Mouse (Mus musculus) hindbrain, embryonic 11.5 days (tissue): ENCODE results near the gene Tspear. TPM values are rescaled to one million over a fixed set of nuclear protein-coding genes. Genes with fewer than 3 reads are reported as not detected.

Source experiments
- ATAC-seq: fragments of 200-750 bp; cut with Nextera tagmentation; 2 replicates; pipeline ENCODE4 v1.8.0; 2017; ENCODE audit warnings: mild to moderate bottlenecking, moderate TSS enrichment, moderate library complexity; ENCODE audit not compliant: low FRiP score
- DNase-seq: peaks from one replicate; pipeline ENCODE4 v3.0.0-alpha.2; 2015; ENCODE audit warnings: low spot score
- H3K27ac ChIP-seq: fragments of 300-500 bp; sonication (generic); 2 replicates; pipeline ENCODE4 v1.5.1; 2014; ENCODE audit warnings: mild to moderate bottlenecking, low read depth, low read length
- H3K27me3 ChIP-seq: fragments of 300-500 bp; sonication (generic); 2 replicates; pipeline ENCODE4 v1.6.1; 2014; ENCODE audit warnings: mild to moderate bottlenecking, low read length, moderate library complexity, mixed read lengths; ENCODE audit not compliant: control insufficient read depth, insufficient read depth
- H3K36me3 ChIP-seq: fragments of 300-500 bp; sonication (generic); 2 replicates; pipeline ENCODE4 v1.6.1; 2014; ENCODE audit warnings: mild to moderate bottlenecking, low read length, moderate library complexity, mixed read lengths; ENCODE audit not compliant: control insufficient read depth, insufficient read depth
- H3K4me1 ChIP-seq: fragments of 300-500 bp; sonication (generic); replicated peaks from 2 replicates; pipeline ENCODE4 v1.6.1; 2014; ENCODE audit warnings: low read length, mixed read lengths; ENCODE audit not compliant: control insufficient read depth, insufficient read depth
- H3K4me2 ChIP-seq: fragments of 300-500 bp; sonication (generic); replicated peaks from 2 replicates; pipeline ENCODE4 v1.6.1; 2014; ENCODE audit warnings: mild to moderate bottlenecking, low read depth, low read length
- H3K4me3 ChIP-seq: fragments of 300-500 bp; sonication (generic); 2 replicates; pipeline ENCODE4 v1.5.1; 2014; ENCODE audit warnings: low read depth, low read length
- H3K9ac ChIP-seq: fragments of 300-500 bp; sonication (generic); 2 replicates; pipeline ENCODE4 v1.6.1; 2014; ENCODE audit warnings: low read depth, low read length
- H3K9me3 ChIP-seq: fragments of 300-500 bp; sonication (generic); 2 replicates; pipeline ENCODE4 v1.6.1; 2016; ENCODE audit warnings: low read length; ENCODE audit not compliant: control insufficient read depth
- WGBS: fragments of 180-500 bp; shearing (Covaris S2); extraction: QIAGEN DNeasy Blood & Tissue Kit; methylation state at CpG from one replicate; pipeline ENCODE4 v1.1.7; 2014; 5-methylcytosine and 5-hydroxymethylcytosine counted together
- polyA plus RNA-seq: library from polyadenylated mRNA; unstranded; fragments of >200 nt; fragmentation: Nextera tagmentation; extraction: Ambion mirVana; gene quantifications from 2 replicates; pipeline ENCODE4 v1.2.1, GENCODE M21; 2014

Gene Tspear
- polyA plus RNA-seq, 1 experiment from 2014 or later = 0.56 TPM

DNA sequence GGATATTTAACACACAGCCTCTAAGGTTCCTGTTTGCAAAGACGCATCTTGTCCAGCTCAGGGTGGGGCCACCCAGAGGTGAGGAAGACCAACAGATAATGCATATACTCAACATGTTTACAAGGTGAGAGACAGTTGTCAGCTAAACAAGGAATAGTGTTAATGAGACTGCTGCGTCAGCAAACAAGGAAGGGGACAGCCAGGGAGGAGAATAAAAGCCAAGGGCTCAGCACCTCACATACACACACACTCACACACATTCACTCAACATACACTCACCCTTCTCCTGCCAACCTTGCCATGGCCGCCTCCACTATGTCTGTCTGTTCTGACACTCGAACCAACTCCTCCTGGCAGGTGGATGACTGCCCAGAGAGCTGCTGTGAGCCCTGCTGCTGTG, 128.0 kb downstream of the Tspear start, which contains the start of gene Gm2696:
Gene Gm2696, plus strand, starts transcription at position 301 of the 400 bp plus-strand sequence.
- WGBS = 37% methylated on average over 4 of the region's 4 CpGs
- H3K4me2 ChIP-seq = no peak within 1 kb of the TSS
- H3K4me1 ChIP-seq = no peaks in the 10 kb centered on the region
- H3K36me3 ChIP-seq = no peaks in the 10 kb centered on the region
- no peak within 1 kb of the TSS for H3K27ac ChIP-seq
- H3K9ac ChIP-seq = no peak within 1 kb of the TSS
- no peak for ATAC-seq
- no peaks in the 10 kb centered on the region for H3K9me3 ChIP-seq
- H3K27me3 ChIP-seq = no peaks in the 10 kb centered on the region
- no peak within 1 kb of the TSS for H3K4me3 ChIP-seq
- no peak for DNase-seq

DNA sequence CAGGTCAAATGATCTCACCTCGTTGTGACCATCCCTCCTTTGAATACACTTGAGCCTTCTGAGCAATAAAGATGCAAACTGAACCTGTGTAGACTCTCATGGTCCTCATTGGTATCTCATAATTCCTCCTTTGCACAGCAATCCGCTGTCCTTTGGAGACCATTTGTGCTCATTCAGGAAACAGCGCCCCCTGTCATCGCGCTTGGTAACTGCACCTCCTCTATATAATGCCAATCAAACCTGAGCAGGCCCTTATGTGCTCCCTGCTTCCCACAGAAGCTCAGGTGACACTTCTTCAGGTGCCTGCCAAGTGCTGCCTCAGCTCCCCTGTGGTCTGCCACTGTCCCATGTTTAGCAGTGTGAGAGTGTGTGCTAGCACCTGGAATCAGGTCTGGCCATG, 129.1 kb downstream of the Tspear start:
- no peak overlapping the region for H3K4me3 ChIP-seq
- H3K9me3 ChIP-seq = no peaks in the 10 kb centered on the region
- no peak for ATAC-seq
- H3K9ac ChIP-seq = no peak overlapping the region
- peak; percentile 58 for DNase-seq
- no peaks in the 10 kb centered on the region for H3K36me3 ChIP-seq
- WGBS = 26% methylated on average over 5 of the region's 5 CpGs
- H3K4me1 ChIP-seq = no peaks in the 10 kb centered on the region
- no peak overlapping the region for H3K4me2 ChIP-seq
- no peak overlapping the region for H3K27ac ChIP-seq
- no peaks in the 10 kb centered on the region for H3K27me3 ChIP-seq

DNA sequence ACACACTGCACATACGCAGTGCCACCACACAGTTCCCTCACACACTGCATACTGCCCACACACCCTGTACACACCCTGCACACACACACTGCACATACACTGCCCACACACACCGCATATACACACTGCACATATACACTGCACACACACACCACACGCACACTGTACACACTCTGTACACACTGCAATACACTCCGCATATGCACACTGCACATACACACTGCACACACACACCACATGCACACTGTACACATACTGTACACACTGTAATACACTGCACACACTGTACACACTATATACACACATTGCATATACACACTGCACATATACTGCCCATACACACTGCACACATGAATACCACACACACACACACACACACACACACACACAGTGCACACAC, 132.2 kb downstream of the Tspear start:
- no peaks in the 10 kb centered on the region for H3K27me3 ChIP-seq
- H3K4me2 ChIP-seq = no peak overlapping the region

DNA sequence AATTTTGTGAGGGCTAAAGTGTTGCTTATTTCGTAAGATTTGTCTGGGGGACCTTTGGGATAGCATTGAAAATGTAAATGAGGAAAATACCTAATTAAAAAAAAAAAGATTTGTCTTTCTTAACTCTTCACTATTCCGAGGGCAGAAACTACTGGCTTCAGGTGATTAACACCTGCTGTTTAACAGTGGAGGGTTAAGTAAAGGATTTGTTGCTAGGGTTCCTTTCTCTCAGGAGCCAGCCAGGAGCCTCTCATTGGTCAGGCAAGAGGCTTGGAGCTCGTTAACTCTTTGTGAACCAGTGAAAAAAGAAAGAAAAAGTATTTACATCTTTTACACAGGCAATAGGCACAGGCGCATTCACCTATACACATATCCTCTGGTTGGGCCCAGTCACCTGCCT, 132.8 kb downstream of the Tspear start:
- no peak overlapping the region for H3K4me3 ChIP-seq
- no peak overlapping the region for H3K9ac ChIP-seq
- no peak overlapping the region for H3K27ac ChIP-seq
- ATAC-seq = no peak
- H3K4me1 ChIP-seq = no peaks in the 10 kb centered on the region
- no peak for DNase-seq
- H3K27me3 ChIP-seq = no peaks in the 10 kb centered on the region
- no peaks in the 10 kb centered on the region for H3K9me3 ChIP-seq
- no peaks in the 10 kb centered on the region for H3K36me3 ChIP-seq
- WGBS = 43% methylated on average over 4 of the region's 4 CpGs
- H3K4me2 ChIP-seq = no peak overlapping the region

More for the DNA sequence above, 132.2 kb downstream of the Tspear start:
- Histone ChIP-seq H3K4me3 (no peak overlapping the region), H3K9me3 (no peaks in the 10 kb centered on the region), H3K9ac (no peak overlapping the region), H3K36me3 (no peaks in the 10 kb centered on the region), H3K4me1 (no peaks in the 10 kb centered on the region), H3K27ac (no peak overlapping the region)
- DNase-seq (no peak), ATAC-seq (no peak)
- WGBS = 96% methylated on average over 4 of the region's 4 CpGs

DNA sequence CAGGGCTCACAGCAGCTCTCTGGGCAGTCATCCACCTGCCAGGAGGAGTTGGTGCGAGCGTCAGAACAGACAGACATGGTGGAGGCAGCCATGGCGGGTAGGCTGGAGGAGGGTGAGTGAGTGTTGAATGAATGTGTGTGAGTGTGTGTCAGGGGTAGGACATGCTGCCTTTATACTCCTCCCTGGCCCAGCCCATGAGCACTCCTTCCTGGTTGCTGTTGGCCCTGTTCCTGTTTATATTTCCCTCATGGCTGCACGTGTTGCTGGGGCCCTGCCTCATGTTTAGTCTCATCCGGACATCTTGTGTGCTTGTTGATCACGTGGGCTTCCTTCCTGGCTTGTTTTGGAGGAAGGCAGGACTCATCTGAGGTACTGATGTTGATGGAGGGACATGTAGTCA, 140.6 kb downstream of the Tspear start, which contains the start of gene Krtap10-4:
Gene Krtap10-4, minus strand, starts transcription at position 145 of the 400 bp plus-strand sequence.
- Histone ChIP-seq H3K27me3 (no peaks in the 10 kb centered on the region), H3K4me2 (no peak within 1 kb of the TSS), H3K9ac (no peak within 1 kb of the TSS), H3K27ac (no peak within 1 kb of the TSS), H3K9me3 (no peaks in the 10 kb centered on the region), H3K36me3 (no peaks in the 10 kb centered on the region), H3K4me1 (no peaks in the 10 kb centered on the region), H3K4me3 (no peak within 1 kb of the TSS)
- ATAC-seq (no peak), DNase-seq (no peak)
- whole genome bisulfite sequencing = 74% methylated on average over 6 of the region's 6 CpGs

DNA sequence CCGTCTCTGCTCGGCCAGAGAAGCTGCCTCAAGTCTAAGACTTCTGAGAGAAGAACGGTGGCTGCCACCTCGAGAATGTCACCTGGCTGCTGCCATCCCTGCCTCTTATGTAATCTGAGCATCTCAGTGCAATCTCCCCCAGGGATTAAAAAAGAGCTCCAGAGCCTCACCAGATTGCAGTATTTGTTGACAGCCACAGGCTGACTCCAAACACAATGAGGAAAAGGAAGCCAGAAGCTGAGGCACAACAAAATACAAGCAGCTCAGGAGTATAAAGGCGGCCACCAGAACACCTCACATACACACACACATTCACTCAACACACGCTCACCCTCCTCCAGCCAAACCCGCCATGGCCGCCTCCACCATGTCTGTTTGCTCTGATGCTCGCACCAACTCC, 149.3 kb downstream of the Tspear start, which contains the start of gene Krtap10-10:
Gene Krtap10-10, plus strand, starts transcription at position 301 of the 400 bp plus-strand sequence.
- Histone ChIP-seq H3K4me2 (no peak within 1 kb of the TSS), H3K27me3 (no peaks in the 10 kb centered on the region), H3K4me3 (no peak within 1 kb of the TSS), H3K9ac (no peak within 1 kb of the TSS), H3K9me3 (no peaks in the 10 kb centered on the region), H3K36me3 (no peaks in the 10 kb centered on the region), H3K27ac (no peak within 1 kb of the TSS), H3K4me1 (no peaks in the 10 kb centered on the region)
- ATAC-seq (no peak), DNase-seq (no peak)
- WGBS = 69% methylated on average over 9 of the region's 9 CpGs

DNA sequence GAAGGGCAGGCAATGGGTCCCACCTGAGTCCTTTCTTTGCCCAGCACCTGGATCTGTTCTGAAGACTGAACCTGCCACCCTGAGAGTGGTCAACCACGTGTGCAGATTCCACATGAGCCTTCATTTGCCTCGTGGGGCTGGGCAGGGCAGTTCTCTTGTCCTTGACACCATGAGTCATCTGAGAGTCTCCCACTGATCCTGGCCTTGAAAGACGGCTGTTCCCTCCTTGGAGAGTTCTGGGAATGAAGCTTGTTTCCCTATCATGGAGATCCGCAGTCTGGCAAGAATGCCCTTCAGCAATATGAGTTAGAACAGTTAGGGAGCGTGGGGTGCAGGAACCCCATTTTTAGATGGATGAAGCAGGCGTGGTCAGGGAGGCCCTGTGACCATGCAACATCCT, 152.6 kb downstream of the Tspear start:
- WGBS = 76% methylated on average over 6 of the region's 6 CpGs
- no peak overlapping the region for H3K4me2 ChIP-seq
- no peak for ATAC-seq
- DNase-seq = no peak
- H3K9ac ChIP-seq = no peak overlapping the region
- H3K36me3 ChIP-seq = no peaks in the 10 kb centered on the region
- no peak overlapping the region for H3K4me3 ChIP-seq
- H3K27me3 ChIP-seq = no peaks in the 10 kb centered on the region
- no peak overlapping the region for H3K27ac ChIP-seq
- 0 out of 2 replicates have a peak, but pooled peaks cover 3% of the 10 kb centered on the region for H3K9me3 ChIP-seq
- H3K4me1 ChIP-seq = no peaks in the 10 kb centered on the region

DNA sequence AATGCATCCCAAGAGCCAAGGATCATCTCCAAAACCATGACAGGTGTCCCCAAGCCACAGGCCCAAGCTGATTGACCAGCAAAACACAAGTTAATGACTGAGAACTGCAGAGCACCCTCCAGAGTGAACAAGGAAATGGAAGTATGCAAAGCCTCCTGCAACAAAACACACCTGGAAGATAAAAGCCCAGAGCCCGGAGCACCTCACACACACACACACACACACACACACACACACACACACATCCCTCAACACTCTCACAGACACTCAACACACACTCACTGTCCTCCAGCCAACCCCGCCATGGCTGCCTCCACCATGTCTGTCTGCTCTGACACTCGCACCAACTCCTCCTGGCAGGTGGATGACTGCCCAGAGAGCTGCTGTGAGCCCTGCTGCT, 160.1 kb downstream of the Tspear start, which contains the start of gene Gm36176:
Gene Gm36176, plus strand, starts transcription at position 301 of the 400 bp plus-strand sequence.
- Histone ChIP-seq H3K27ac (no peak within 1 kb of the TSS), H3K36me3 (no peaks in the 10 kb centered on the region), H3K4me1 (no peaks in the 10 kb centered on the region), H3K27me3 (no peaks in the 10 kb centered on the region), H3K9ac (no peak within 1 kb of the TSS), H3K4me2 (no peak within 1 kb of the TSS), H3K9me3 (peaks cover 3% of the 10 kb centered on the region; the same call in 1 of the 2 replicates), H3K4me3 (no peak within 1 kb of the TSS)
- DNase-seq = no peak
- no peak for ATAC-seq
- 61% methylated on average over 3 of the region's 3 CpGs for WGBS

DNA sequence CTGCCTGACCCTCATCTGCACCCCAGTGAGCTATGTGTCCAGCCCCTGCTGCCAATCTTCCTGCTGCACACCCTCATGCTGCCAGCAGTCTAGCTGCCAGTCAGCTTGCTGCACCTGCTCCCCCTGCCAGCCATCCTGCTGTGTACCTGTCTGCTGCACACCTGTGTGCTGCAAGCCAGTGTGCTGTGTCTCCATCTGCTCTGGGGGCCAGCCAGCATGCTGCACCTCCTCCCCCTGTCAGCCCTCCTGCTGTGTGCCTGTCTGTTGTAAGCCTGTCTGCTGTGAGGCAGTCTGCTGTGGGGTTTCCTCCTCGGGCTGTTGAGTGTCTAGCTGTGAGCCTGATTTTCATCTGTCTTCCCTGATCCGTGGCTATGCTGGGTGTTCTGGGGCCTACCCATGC, 160.6 kb downstream of the Tspear start:
- WGBS = 11% methylated on average over 2 of the region's 2 CpGs
- peaks cover 3% of the 10 kb centered on the region; the same call in 1 of the 2 replicates for H3K9me3 ChIP-seq
- H3K4me1 ChIP-seq = no peaks in the 10 kb centered on the region
- ATAC-seq = no peak
- no peak overlapping the region for H3K4me3 ChIP-seq
- H3K4me2 ChIP-seq = no peak overlapping the region
- H3K9ac ChIP-seq = no peak overlapping the region
- H3K36me3 ChIP-seq = no peaks in the 10 kb centered on the region
- no peak for DNase-seq
- H3K27me3 ChIP-seq = no peaks in the 10 kb centered on the region
- H3K27ac ChIP-seq = no peak overlapping the region
